Mouse (Mus musculus): ENCODE data around the gene Sertad2.

Sertad2 gene

DNA sequence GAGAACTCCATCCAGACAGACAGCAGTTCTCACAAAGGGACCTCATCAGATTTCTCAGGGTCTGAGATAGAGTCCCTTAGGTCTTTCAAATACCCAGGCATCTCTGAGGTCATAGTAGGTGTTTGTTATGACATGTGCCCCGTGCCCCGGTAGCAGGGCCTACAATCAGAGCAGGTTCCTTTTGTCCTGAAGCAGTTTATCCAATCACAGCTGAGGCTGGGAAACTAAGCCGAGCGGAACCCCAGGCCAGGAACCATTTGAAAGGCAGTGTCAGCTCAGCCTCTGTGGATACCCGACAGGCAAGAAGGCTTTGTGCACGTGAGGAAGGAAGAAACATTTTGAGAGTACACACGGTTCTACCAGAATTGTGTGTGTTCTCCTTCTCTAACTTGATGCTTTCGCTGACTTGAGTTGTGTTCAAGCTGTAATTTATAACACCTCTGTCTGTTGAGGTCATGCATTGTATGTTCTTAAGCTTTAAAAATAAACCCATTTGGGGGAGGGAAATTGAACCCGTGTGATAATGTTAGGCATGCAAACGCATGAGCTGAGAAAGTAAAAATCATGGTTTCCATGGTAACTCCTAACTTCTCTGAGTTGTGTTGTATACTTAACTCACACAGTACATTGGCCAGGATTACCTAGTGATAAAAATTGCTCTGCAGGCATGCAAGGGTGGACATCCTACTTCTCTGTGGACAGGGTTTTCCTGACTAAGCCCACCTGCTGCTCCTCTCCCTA is 104.1 kb downstream of the Sertad2 start:
- no peak for DNase-seq

DNA sequence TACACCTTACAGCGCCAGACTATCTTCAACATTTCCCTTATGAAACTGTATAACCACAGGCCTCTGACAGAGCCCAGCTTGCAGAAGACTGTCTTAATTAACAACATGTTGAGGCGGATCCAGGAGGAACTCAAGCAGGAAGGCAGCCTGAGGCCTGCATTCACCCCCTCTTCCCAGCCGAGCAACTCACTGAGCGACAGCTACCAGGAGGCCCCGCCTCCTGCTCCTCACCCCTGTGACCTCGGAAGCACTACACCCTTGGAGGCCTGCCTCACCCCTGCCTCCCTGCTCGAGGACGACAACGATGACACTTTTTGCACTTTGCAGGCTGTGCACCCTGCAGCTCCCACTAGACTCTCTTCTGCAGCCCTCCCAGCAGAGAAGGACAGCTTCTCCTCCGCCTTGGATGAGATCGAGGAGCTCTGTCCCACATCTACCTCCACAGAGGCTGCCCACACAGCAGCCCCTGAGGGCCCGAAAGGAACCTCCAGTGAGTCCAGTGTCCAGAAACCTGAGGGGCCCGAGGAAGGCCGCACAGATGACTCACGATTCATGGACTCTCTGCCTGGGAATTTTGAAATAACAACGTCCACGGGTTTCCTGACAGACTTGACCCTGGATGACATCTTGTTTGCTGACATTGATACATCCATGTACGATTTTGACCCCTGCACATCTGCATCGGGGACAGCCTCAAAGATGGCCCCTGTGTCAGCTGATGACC is 105.0 kb downstream of the Sertad2 start:
- peak; percentile 48 for DNase-seq

DNA sequence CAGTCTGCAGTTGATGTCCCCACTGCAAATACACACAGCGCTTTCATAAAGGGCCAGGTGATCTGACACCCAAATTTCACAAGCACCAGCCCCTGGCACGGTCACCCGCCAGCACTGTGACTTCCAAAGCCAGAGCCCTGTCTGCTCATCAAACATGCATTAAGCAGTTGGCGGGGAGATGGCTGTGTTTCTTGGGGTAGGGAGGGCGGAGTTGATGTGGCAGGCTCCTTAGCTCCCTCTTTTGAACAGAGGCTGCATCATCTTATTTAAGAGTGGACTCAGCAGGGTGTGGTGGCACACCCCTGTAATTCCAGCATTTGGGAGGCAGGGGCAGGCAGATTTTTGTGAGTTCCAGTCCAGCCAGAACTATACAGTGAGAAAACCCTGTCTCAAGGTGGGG is 106.4 kb downstream of the Sertad2 start:
- no peak for DNase-seq

DNA sequence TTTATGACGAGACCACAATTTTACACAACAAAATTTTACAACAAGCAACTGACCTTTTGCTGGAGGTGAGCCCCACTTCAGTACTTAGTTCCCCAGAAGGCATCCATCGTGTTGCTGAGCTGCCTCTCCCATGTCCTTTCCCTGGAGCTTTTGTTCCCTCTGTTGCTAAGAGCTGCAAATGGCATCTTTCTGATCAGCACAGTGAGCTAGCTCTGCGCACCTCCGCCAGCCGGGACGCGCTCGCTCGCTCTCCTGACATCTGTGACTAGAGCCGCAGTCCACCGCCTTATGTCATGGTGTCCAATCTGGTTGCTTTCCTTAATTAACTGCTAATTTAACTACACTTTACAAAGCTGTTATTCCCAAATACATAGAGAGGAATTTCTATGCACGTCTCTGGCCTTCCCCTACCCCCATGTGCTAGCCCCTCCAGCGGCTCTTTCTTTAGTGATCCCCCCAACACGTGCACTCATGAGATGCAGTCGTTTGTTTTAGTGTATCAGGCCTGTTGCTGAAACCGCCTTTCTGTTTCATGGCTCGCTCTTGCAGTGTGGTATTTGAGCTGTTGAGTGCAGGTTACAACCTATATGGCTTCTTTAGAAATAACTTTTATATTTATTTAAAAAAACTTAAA is 107.1 kb downstream of the Sertad2 start:
- no peak for DNase-seq

DNA sequence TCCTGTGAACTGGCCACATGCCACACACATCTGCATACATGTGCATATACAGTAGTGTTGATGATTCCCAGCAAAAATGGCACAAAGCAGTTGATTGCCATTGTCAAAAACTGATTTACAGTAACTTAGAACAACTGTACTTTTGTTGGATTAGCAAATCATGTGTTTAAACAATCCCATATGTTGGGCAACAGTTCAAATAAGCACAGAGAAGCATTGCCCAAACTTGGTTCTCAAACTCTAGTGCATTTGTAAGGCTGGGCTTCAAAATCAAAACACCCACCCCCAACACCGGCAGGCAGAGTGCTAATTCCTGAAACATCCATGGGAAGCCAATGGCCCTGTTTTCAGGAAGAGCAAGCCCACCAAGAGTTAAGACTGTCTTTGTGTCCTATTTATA is 108.1 kb downstream of the Sertad2 start:
- no peak for DNase-seq

DNA sequence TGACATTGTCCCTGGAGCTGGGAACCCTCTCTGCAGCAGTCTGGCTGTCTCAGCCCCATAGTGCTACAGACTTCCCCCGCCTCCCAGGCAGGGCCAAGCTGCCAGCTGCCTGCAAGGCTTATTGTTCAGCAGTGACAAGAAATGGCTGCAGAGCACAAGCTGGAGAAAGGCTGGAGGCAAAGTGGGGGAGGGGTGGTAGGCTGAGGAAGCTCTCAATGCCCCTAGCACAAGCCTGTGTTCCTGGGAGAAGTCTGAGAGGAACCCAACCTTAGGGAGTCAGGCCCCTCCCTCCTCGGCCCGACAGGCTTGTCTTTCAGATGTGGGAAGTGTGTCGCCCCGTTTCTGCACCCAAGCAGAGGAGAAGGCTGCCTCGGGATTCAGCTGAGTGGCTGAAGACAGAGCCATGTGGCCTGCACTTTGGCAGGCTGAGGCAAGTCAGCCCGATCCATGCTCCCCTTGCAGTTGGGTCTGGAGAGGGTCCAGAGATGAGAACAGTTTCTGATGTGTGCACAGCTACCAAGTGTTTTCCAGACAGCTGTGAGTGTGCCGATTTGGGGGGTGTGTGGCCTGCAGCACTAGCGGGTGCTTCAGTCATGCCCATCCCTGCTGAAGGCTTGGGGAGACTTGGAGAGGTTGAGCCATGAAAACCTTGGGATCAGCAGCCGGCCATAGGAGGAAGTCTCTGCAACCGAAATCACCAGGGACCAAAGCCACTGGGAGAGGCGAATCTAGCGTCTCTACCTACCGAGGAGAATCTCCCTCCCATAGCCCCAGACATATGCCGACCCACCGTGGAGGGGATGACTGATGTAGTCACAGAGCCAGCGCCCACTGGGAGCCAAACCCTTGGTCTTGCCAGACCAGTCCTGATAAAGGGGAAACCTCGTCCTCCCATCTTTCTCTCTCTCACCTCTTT is 113.0 kb downstream of the Sertad2 start:
- DNase-seq = peak; percentile 93

DNA sequence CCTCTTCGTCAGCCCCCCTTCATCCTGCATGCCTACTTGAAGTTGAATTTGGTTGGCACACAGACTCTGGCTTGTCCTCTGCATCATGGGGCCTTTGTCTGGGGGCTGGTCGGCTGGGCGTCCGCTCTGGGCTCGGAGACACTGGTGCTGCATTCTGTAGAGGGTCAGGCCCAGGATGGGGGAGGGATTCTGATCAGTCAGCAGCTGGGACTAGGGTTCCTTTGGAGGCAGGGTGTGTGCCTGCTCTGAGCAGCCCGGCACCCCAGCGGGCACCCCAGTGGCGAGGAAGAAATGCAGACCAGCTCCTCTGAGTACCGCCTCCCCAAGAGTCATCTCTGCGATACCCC is 113.6 kb downstream of the Sertad2 start:
- DNase-seq = peak; percentile 58

DNA sequence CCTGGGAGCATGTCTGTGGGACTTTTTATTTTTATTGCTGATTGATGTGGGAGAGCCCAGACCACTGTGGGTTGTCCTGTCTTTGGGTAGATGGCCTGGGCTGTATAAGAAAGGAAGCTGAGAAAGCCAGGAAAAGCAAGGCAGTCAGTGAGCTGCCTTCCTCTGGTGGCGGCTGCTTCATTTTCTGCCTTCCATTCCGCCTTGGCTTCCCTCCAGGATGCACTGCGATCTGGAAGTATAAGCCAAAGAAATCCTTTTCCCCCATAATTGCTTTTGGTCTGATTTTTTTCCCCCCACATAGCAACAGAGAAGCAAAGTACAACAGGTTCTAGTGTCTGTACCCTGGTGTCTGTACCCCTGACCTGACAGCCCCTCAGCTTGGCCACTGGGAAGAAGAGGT is 116.0 kb downstream of the Sertad2 start:
- DNase-seq = no peak

DNA sequence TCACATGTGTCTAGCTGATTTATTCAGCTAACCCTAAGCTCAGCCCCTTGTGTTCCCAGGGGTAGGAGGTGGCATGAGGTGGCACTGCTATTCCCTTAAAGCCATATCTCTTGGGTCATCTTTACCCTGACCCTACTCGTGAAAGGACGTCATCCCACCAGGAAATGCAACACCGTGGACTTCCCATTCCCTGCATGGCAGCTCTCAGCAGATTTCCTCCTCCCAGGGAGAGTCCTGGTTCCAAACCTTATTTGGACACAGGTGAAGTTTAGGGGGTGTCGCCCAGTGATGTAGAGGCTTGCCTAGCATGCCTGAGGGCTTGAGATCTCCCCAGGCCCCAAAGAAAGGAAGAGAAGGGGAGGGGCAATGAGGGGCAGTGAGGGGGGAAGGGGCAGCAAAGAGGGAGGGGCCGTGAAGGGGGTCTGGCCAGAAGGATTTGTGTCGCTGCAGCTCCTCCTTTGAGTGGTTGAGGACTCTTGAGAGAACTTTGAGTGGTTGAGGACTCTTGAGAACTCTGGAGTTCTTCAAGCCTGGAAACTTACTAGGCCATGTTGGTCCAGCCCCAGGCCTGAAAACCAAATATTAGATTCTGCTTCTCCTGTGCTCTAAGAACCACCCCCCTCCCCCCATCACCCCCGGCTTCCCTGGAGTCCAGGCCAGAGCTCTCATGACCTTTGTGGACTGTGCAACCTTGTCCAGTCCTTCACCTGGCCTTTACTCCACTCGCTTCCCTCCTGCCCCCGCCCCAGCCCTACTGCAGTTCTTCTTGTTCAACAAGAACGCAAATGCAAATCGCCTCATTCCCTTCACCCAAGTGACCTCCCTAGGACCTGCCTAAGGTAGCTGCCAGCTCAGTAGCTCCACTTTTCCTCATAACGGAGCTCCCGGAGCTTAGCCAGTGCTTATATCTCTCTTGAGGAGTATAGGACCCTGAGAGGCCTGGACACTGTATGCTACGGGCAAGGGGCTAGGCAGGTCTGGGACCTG is 117.4 kb downstream of the Sertad2 start:
- no peak for DNase-seq

DNA sequence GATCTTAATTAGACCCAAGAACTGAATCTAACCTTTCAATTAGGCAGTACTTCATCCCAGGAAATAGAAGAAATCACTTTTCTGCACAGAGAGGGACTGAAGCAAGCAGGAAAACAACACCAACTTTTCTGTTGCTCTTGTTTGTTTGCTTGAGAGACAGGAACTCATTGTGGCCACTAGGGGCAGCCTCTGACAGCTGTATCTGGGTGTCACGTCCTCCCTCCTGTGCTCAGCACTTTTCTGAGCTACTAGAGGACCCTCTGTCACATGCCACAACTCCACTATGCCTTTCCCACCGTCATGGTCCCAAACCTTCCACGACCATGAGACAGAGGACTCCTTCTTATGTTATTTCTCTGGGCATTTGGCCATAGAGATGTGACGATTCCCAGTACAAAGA is 118.6 kb downstream of the Sertad2 start:
- peak; percentile 76 for DNase-seq

DNA sequence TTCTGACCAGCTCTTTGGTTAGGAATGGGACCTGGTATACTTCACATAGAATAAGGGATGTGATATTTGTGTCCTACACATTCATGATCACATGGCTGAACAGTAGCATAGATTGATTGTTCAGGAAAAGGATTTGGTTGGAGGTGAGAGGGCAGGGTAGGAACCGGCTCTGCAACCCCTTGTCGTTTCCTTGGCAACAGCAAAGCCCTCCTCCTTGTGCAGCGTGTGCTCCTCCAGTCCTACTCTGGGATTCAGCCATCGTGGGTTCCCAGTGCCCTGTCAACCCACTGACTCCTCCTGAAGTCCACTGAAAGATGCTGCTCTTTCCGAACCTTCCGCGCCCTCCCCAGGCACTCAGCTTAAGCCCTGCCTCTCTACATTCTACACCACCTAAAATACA is 119.8 kb downstream of the Sertad2 start:
- DNase-seq = no peak

DNA sequence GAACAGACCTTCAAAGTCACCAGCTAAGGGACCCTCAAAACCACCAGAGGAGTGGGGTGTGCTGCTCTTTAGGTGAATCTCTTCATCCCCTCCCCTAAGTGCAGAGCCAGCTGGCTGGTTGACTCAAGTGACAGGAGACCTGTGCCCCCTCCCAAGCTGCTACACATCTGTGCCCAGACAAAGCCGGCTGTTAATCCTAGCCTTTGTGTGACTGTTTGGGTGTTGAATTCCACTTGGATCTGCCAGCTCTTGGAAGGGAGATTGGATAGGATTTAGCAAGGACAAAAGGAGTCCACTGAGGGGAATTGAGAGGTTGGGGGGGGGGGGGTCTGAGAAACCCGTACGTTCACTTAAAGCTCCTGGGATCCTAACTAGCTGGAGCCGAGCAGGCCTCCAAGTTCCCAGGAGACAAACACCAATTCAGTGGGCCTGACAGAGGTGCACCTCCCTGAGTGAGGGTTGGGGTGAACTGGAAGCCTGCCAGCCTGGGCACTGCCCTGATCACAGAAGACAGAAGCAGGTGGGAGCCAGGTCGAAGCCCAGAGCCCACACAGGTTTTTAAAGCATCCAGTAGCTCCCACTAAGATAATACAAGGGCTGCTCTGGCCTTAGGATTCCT is 120.6 kb downstream of the Sertad2 start:
- peak; percentile 71 for DNase-seq

DNA sequence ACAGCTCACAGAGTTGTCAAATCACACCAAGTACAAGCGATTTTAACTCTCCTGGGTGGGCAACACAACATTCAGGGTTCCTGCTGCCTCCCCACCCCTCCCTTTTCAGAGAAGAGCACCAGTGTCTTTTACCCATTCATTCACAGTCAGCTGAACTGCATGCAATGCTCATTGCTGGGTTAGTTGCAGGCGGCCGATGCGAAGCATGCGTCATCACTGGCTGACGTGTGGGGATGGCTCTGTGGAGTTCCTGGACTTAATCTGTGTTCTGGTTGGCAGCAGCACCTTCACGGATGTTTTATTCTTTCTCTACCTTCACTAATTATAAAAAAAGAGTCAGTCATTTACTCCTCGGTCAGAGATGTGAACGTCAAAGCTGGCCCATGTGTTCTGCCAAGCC is 121.8 kb downstream of the Sertad2 start:
- DNase-seq = no peak

DNA sequence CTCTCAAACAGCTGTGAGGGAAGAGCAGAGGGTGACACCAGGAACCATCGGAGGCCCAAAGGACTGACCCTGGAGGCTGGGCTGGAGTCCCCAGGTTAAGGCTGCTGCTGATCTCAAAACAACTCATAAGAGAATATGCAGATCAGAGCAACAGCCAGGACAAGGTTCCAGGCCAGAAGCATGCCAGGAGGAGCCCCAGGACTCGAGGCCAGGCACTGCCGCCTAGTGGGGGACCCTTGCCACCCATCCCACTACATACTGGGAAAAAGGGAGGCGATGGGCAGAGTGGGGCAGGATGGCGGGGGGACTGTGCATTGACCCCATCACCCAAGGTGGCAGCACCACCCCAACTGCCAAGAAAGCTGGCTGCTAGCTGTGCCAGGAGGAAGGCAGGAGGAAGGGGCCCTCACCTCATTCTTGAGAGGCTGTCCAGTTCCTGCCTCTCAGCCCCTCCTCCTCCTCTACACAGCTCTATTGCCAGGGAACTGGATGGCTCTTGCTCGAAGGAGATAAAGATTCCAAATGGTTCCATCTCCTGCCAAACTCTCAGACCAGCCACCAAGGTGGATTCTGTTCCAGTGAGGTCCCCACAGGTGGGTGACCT is 128.8 kb downstream of the Sertad2 start:
- no peak for DNase-seq

DNA sequence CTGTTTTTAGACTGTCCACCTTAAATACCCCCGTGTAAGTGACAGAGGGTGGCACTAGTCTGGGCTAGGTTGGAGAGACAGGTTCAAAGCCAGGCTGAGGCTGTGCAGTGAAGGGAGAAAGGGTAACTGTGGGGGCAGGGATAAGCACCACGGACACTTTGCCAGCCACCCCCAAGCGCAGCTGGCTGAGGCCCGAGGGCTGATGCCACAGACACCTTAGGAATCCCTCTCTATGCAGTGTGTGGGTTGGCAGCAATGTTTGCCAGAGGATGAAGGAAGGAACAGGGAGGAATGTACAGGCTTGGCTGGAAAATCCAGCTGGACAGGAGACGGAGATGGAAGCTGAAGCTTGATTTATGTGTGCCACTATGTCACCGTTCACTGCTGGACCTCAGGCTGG is 129.5 kb downstream of the Sertad2 start:
- no peak for DNase-seq

DNA sequence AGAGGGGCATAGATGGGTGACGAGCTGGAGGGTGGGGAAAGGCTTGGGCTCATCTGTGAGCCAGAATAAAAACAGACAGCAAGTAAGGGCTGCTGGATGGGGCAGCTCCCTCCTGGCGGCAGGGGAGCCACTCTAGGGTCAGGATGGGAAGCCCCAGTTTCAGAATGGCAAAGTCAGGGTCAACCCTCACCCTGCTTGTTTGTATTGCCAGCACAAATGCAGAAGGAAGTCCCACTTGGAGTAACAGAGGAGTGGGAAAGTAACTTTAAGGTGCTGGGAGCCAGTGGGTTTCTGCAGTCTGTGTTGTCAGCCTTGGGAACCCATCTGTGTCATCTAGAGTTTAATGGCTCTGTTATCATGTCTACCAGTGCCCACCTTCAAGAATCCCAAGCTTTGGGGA is 136.3 kb downstream of the Sertad2 start:
- DNase-seq = no peak

DNA sequence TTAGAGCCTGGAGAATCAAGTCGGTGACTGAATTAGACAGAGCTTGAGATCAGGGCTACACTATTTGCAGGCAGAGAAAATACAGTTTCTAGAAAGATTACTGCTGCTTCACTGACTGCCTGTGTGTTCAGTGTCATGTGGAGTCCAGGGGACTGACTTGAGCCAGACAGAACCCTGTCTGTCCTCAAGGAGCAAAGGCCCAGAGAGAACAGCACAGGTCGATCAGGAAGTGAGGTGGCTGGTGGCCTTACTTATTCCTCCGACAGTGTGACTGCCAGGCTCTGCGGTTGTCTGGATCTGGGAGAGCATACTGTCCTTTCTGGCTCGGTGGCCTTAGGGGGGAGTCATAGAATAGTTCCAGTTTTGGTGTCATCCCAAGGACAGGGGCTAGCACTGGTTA is 137.7 kb downstream of the Sertad2 start:
- no peak for DNase-seq

DNA sequence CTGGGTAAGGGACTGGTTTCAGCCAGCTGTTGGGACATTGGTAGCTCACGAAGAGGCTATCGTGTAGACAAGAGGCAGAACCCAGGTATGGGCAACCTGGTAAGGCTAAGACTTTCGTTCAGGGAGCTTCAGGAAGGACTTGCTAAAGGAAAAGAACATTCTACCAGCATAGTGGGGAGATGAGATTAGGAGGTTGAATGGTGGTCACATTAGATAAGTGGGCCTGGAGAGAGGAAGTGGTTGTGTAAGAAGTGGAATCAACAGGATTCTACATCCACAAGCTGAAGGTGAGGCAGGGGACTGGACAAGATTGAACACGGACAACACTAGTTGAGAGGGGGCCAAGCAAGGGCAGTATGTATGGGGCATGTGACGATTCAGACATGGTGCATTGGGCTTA is 138.6 kb downstream of the Sertad2 start:
- no peak for DNase-seq

DNA sequence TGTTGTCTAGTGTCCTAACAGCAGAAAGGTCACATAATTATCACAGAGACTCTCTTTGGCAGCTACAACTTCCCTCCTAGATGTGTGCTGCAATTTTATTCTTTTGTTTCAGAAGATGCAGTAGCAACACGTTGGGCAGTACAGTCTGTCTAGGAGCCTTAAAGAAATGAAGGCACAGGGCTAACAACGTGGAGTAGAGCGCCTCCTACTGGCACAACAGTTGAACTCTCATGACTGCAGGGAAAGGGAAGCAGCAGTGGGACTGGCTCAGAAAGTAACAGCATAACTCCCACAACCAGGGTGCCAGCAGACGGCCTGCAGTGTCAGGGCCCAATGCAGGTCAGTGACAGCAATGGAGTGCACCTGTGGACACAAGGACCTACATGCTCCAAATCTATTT is 147.9 kb downstream of the Sertad2 start:
- DNase-seq = peak; percentile 85
